Mouse (Mus musculus) limb, embryonic 14.5 days (tissue): Measurements from ENCODE around the gene Plpp7. TPM values are rescaled to one million over a fixed set of nuclear protein-coding genes. Genes with fewer than 3 reads are reported as not detected.

Experiments used
- ATAC-seq: fragments of 200-750 bp; cut with Nextera tagmentation; 2 replicates; pipeline ENCODE4 v1.8.0; 2017; ENCODE audit warnings: low read depth, moderate number of reproducible peaks, moderate TSS enrichment; ENCODE audit not compliant: low FRiP score
- DNase-seq: peaks from one replicate; pipeline ENCODE4 v3.0.0-alpha.2; 2015; ENCODE audit warnings: low spot score
- H3K27ac ChIP-seq: fragments of 300-500 bp; sonication (generic); replicated peaks from 2 replicates; pipeline ENCODE4 v1.5.1; 2014; ENCODE audit warnings: low read depth, mild to moderate bottlenecking, low read length, moderate library complexity, mixed read lengths
- H3K27me3 ChIP-seq: fragments of 300-500 bp; sonication (generic); 2 replicates; pipeline ENCODE4 v1.6.1; 2014; ENCODE audit warnings: low read length, mixed read lengths; ENCODE audit not compliant: control insufficient read depth, insufficient read depth
- H3K36me3 ChIP-seq: fragments of 300-500 bp; sonication (generic); 2 replicates; pipeline ENCODE4 v1.6.1; 2014; ENCODE audit warnings: mild to moderate bottlenecking, low read length, moderate library complexity, mixed read lengths; ENCODE audit not compliant: control insufficient read depth, insufficient read depth
- H3K4me1 ChIP-seq: fragments of 300-500 bp; sonication (generic); 2 replicates; pipeline ENCODE4 v1.6.1; 2014; ENCODE audit warnings: antibody characterized with exemption, low read length, mixed read lengths; ENCODE audit not compliant: control insufficient read depth, insufficient read depth
- H3K4me2 ChIP-seq: fragments of 300-500 bp; sonication (generic); replicated peaks from 2 replicates; pipeline ENCODE4 v1.6.1; 2014; ENCODE audit warnings: low read depth, mild to moderate bottlenecking, low read length, moderate library complexity; ENCODE audit not compliant: severe bottlenecking
- H3K4me3 ChIP-seq: fragments of 300-500 bp; sonication (generic); replicated peaks from 2 replicates; pipeline ENCODE4 v1.5.1; 2014; ENCODE audit warnings: low read length
- H3K9ac ChIP-seq: fragments of 300-500 bp; sonication (generic); 2 replicates; pipeline ENCODE4 v1.6.1; 2014; ENCODE audit warnings: mild to moderate bottlenecking, low read depth, low read length, moderate library complexity; ENCODE audit not compliant: severe bottlenecking
- H3K9me3 ChIP-seq: fragments of 300-500 bp; sonication (generic); 2 replicates; pipeline ENCODE4 v1.6.1; 2016; ENCODE audit warnings: low read length; ENCODE audit not compliant: control insufficient read depth
- POLR2A ChIP-seq: fragments of 200-500 bp; IDR thresholded peaks from 2 replicates; pipeline ENCODE4 v1.8.0; 2012; ENCODE audit warnings: inconsistent platforms, mild to moderate bottlenecking, moderate library complexity, borderline replicate concordance; ENCODE audit not compliant: insufficient read depth, insufficient read length; ENCODE audit errors: extremely low read depth
- whole genome bisulfite sequencing: fragments of 180-500 bp; shearing (Covaris S2); extraction: QIAGEN DNeasy Blood & Tissue Kit; methylation state at CpG from one replicate; pipeline ENCODE4 v1.1.7; 2014; 5-methylcytosine and 5-hydroxymethylcytosine counted together
- polyA plus RNA-seq, 2 experiments: library from polyadenylated mRNA; depleted of rRNA in 1 of 2; stranded (reverse) in 1 of 2; unstranded in 1 of 2; fragments of >200 nt; fragmentation: Nextera tagmentation in 1 of 2; extraction: Ambion mirVana in 1 of 2; gene quantifications; 2 replicates each; pipeline versions ENCODE4 v1.2.1 to v1.2.3; 2012 to 2014

Plpp7 gene
- polyA plus RNA-seq, 2 experiments, result 10.0 to 11.7 TPM

- peak; percentile 62 for DNase-seq
- 7% methylated on average over 30 of the region's 35 CpGs for WGBS
- Histone ChIP-seq H3K4me1 (peaks cover 16% of the 10 kb centered on the region), H3K4me2 (peak overlapping the region; percentile 57), H3K9me3 (no peaks in the 10 kb centered on the region), H3K36me3 (no peaks in the 10 kb centered on the region), H3K27ac (no peak overlapping the region), H3K27me3 (peaks cover 22% of the 10 kb centered on the region), H3K4me3 (peak overlapping the region; percentile 31), H3K9ac (peak overlapping the region; percentile 28; the same call in 1 of the 2 replicates)
- 0 out of 2 replicates have a peak, but pooled peaks have one; percentile 20 for ATAC-seq
- no peak for TF ChIP-seq POLR2A
Measured at GRCm38 (mm10) chr2:32088372-32088981, 6.9 kb upstream of the Plpp7 start.

GRCm38 (mm10) chr2:32089606-32090005, 5.7 kb upstream of the Plpp7 start:
- ATAC-seq (no peak), DNase-seq (no peak)
- Histone ChIP-seq H3K4me2 (no peak overlapping the region), H3K27me3 (peaks cover 11% of the 10 kb centered on the region; the same call in 1 of the 2 replicates), H3K4me3 (no peak overlapping the region), H3K9ac (no peak overlapping the region), H3K27ac (no peak overlapping the region), H3K4me1 (peaks cover 10% of the 10 kb centered on the region), H3K9me3 (no peaks in the 10 kb centered on the region), H3K36me3 (no peaks in the 10 kb centered on the region)
- TF ChIP-seq POLR2A, result no peak
- WGBS, result 81% methylated on average over 3 of the region's 3 CpGs

GRCm38 (mm10) chr2:32090145-32090544, 5.2 kb upstream of the Plpp7 start:
- Histone ChIP-seq H3K4me1 (peaks cover 10% of the 10 kb centered on the region), H3K27ac (no peak overlapping the region), H3K36me3 (no peaks in the 10 kb centered on the region), H3K4me2 (no peak overlapping the region), H3K9ac (no peak overlapping the region), H3K27me3 (peaks cover 6% of the 10 kb centered on the region; the same call in 1 of the 2 replicates), H3K4me3 (no peak overlapping the region), H3K9me3 (no peaks in the 10 kb centered on the region)
- no peak for TF ChIP-seq POLR2A
- 78% methylated on average over 2 of the region's 2 CpGs for WGBS
- DNase-seq (no peak), ATAC-seq (no peak)

DNA sequence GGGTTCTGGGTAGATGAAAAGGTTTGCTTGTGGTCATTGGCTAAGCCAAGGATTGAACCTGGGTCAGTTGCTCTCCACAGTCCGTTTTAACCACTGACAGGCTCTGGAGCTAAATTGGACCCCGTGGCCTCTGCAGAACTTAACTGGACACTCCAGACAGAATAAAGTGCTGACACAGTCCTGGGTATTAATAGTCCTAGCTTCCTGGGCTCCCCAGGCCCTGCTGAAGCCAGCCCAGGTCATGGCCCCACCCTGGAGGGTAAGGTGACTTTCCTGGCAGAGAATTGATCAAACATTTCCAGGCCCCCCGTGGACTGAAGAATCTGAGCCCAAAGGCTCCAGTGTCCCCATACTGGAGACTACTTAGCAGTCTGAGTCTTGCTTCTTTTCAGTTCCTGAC, 3.4 kb upstream of the Plpp7 start:
- H3K4me1 ChIP-seq, result peaks cover 10% of the 10 kb centered on the region
- H3K4me3 ChIP-seq, result no peak overlapping the region
- ATAC-seq, result no peak
- H3K9ac ChIP-seq, result no peak overlapping the region
- no peaks in the 10 kb centered on the region for H3K36me3 ChIP-seq
- no peak overlapping the region for H3K4me2 ChIP-seq
- no peak for TF ChIP-seq POLR2A
- DNase-seq, result no peak
- no peak overlapping the region for H3K27ac ChIP-seq
- H3K27me3 ChIP-seq, result peaks cover 6% of the 10 kb centered on the region; the same call in 1 of the 2 replicates
- WGBS, result 55% methylated on average over 3 of the region's 3 CpGs
- H3K9me3 ChIP-seq, result no peaks in the 10 kb centered on the region

GRCm38 (mm10) chr2:32094001-32094707, 1.2 kb upstream of the Plpp7 start:
- no peak for TF ChIP-seq POLR2A
- Histone ChIP-seq H3K4me2 (no peak overlapping the region), H3K27ac (no peak overlapping the region), H3K4me1 (peaks cover 1% of the 10 kb centered on the region; the same call in 1 of the 2 replicates), H3K4me3 (no peak overlapping the region), H3K9ac (no peak overlapping the region), H3K9me3 (no peaks in the 10 kb centered on the region), H3K36me3 (no peaks in the 10 kb centered on the region), H3K27me3 (no peaks in the 10 kb centered on the region)
- 89% methylated on average over 7 of the region's 7 CpGs for WGBS
- no peak for ATAC-seq
- no peak for DNase-seq
